Mouse (Mus musculus) olfactory bulb, adult 2 months (tissue): ENCODE data around the gene Pcx.

Experiments used
- CTCF ChIP-seq: fragments of 200-500 bp; IDR thresholded peaks from 2 replicates; pipeline ENCODE4 v1.5.1; 2012; ENCODE audit warnings: low read depth, mild to moderate bottlenecking, low read length, moderate library complexity; ENCODE audit not compliant: insufficient read depth
- POLR2A ChIP-seq: fragments of 200-500 bp; IDR thresholded peaks from 2 replicates; pipeline ENCODE4 v1.6.1; 2012; ENCODE audit warnings: mild to moderate bottlenecking, low read depth, low read length, moderate library complexity; ENCODE audit not compliant: insufficient read depth

GRCm38 (mm10) chr19:4516288-4516687, 6.0 kb downstream of the Pcx start:
- TF ChIP-seq CTCF (no peak), POLR2A (no peak)
